Mouse (Mus musculus) bone marrow, adult 2 months (tissue): ENCODE measurements around the gene Alad.

Experiments
- CTCF ChIP-seq: fragments of 200-500 bp; IDR thresholded peaks from 2 replicates; pipeline ENCODE4 v1.5.1; 2011; ENCODE audit warnings: low read length, control low read depth; ENCODE audit not compliant: control insufficient read depth, insufficient read depth
- POLR2A ChIP-seq: fragments of 200-500 bp; IDR thresholded peaks from 2 replicates; pipeline ENCODE4 v1.6.1; 2011; ENCODE audit warnings: low read depth, mild to moderate bottlenecking, control low read depth, low read length, borderline replicate concordance; ENCODE audit not compliant: control insufficient read depth

GRCm38 (mm10) chr4:62468158-62468557, 51.6 kb downstream of the Alad start:
- TF ChIP-seq CTCF (no peak), POLR2A (no peak)
